Mouse (Mus musculus) C2C12 (cell line): ENCODE measurements around the gene Sgk2. TPM values are rescaled to one million over a fixed set of nuclear protein-coding genes. Genes with fewer than 3 reads are reported as not detected.
"Not testable (repeated sequence)": the region's sequence is repeated elsewhere in the genome, so short reads cannot be mapped to it uniquely, and the experiment has no call there.

Experiments used
- H3K27me3 ChIP-seq: one replicate; pipeline ENCODE4 v1.6.1; 2011; ENCODE audit not compliant: control insufficient read depth, insufficient read depth, insufficient read length
- H3K36me3 ChIP-seq: one replicate; pipeline ENCODE4 v1.6.1; 2011; ENCODE audit not compliant: control insufficient read depth, insufficient read depth
- H3K4me3 ChIP-seq: one replicate; pipeline ENCODE4 v1.5.1; 2011; ENCODE audit warnings: mild to moderate bottlenecking, control low read depth; ENCODE audit not compliant: poor library complexity, insufficient read depth, severe bottlenecking
- H3K79me2 ChIP-seq: one replicate; pipeline ENCODE4 v1.6.1; 2011; ENCODE audit not compliant: control insufficient read depth, insufficient read depth
- H3K79me3 ChIP-seq: one replicate; pipeline ENCODE4 v1.6.1; 2011; ENCODE audit warnings: low read depth, control low read depth
- H3ac ChIP-seq: one replicate; pipeline ENCODE3; 2011; ENCODE audit warnings: low read depth; ENCODE audit not compliant: control insufficient read depth, insufficient read length
- CEBPB ChIP-seq: IDR thresholded peaks from one replicate; pipeline ENCODE4 v1.6.1; 2011; ENCODE audit warnings: low read depth, mild to moderate bottlenecking, control low read depth, moderate library complexity
- CTCF ChIP-seq: IDR thresholded peaks from one replicate; pipeline ENCODE4 v1.5.1; 2011; ENCODE audit not compliant: control insufficient read depth, insufficient read depth, insufficient read length
- FOSL1 ChIP-seq: IDR thresholded peaks from one replicate; pipeline ENCODE4 v1.8.0; 2011; ENCODE audit warnings: mild to moderate bottlenecking, low read length; ENCODE audit not compliant: poor library complexity, insufficient read depth, severe bottlenecking
- MAX ChIP-seq: IDR thresholded peaks from one replicate; pipeline ENCODE4 v1.6.1; 2011; ENCODE audit warnings: mild to moderate bottlenecking, control low read depth
- MYOD1 ChIP-seq: IDR thresholded peaks from one replicate; pipeline ENCODE4 v1.6.1; 2011; ENCODE audit warnings: low read depth; ENCODE audit not compliant: control insufficient read depth, insufficient read length
- MYOG ChIP-seq: IDR thresholded peaks from one replicate; pipeline ENCODE4 v1.6.1; 2011; ENCODE audit not compliant: control insufficient read depth, insufficient read length; ENCODE audit errors: extremely low read depth
- USF1 ChIP-seq: IDR thresholded peaks from one replicate; pipeline ENCODE4 v1.6.1; 2011; ENCODE audit warnings: low read depth, mild to moderate bottlenecking, control low read depth, moderate library complexity
- polyA plus RNA-seq: library from polyadenylated mRNA; unstranded; fragments of >200 nt; fragmentation: generic; extraction: Trizol; gene quantifications from one replicate; pipeline ENCODE4 v1.2.1, GENCODE M21; 2012; ENCODE audit warnings: missing spikeins

The Sgk2 gene
- polyA plus RNA-seq, 1 experiment, result 0.07 TPM

DNA sequence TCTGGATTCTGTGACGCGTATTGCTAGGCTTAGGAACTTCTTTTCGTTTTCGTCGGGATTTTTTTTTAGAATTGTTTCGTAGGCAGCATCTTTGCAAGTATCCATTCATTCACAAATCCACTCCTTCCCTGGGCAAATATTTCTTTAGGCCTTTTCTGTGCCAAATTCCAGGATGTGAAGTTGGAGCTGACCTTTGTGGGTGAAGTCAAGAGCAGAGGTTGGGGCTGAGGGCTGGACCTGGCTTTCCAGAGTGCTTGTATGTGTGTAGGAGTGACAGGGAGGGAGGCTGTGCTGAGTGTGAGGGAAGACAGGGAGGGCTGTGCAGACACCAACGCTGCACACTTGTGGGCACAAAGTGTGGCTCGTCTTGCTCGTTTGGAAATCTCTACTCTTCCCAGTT is 69.5 kb downstream of the Sgk2 start:
- Histone ChIP-seq H3K4me3 (no peak overlapping the region), H3K79me3 (peaks cover 43% of the 10 kb centered on the region), H3ac (no peak overlapping the region), H3K27me3 (no peaks in the 10 kb centered on the region), H3K36me3 (peaks cover 21% of the 10 kb centered on the region), H3K79me2 (peaks cover 69% of the 10 kb centered on the region)
- TF ChIP-seq MYOG (no peak), CEBPB (no peak), CTCF (no peak), USF1 (no peak), MYOD1 (no peak), MAX (no peak), FOSL1 (no peak)

DNA sequence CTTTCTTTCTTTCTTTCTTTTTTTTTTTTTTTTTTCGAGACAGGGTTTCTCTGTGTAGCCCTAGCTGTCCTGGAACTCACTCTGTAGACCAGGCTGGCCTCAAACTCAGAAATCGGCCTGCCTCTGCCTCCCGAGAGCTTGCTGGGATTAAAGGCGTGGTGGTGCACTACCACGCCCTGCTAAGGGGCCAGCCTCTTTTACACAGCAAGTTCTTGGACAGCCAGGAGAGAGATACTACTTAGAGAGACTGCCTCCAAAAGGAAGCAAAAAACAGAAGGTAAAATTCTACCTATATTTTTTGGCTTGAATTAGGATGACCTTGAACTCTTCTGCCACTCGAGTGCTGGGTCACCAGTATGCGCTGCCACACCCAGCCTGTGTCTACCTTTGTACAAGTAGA is 71.9 kb downstream of the Sgk2 start:
- Histone ChIP-seq H3K36me3 (peaks cover 36% of the 10 kb centered on the region), H3K79me3 (peaks cover 43% of the 10 kb centered on the region), H3K79me2 (peaks cover 69% of the 10 kb centered on the region)
- not testable (repeated sequence) for H3ac ChIP-seq, H3K4me3 ChIP-seq, H3K27me3 ChIP-seq

DNA sequence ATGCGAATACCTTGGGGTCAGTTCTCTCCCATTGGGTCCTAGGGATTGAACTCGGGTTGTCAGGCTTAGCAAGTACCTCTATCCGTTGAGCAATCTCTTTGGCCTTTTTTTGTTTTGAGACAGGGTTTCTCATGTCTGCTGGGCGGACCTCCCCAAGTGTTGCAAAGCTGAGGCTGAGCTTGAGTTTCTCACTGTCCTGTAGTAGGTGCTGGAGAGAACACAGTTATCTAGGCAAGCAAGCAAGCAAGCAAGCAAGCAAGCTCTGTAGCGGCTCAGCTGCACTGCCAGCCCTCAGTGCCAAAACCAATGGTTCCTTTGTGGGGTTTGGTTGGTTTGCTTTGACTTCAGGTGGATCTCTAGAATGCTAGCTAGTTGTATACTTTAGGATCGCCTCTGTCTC is 73.5 kb downstream of the Sgk2 start:
- no peak for TF ChIP-seq FOSL1
- no peak for TF ChIP-seq CEBPB
- no peak for TF ChIP-seq USF1
- no peak for TF ChIP-seq MAX
- no peak for TF ChIP-seq MYOG
- TF ChIP-seq MYOD1, result no peak
- TF ChIP-seq CTCF, result no peak
- Histone ChIP-seq H3ac (no peak overlapping the region), H3K36me3 (peaks cover 52% of the 10 kb centered on the region), H3K79me2 (peaks cover 56% of the 10 kb centered on the region), H3K4me3 (no peak overlapping the region), H3K27me3 (no peaks in the 10 kb centered on the region), H3K79me3 (peaks cover 40% of the 10 kb centered on the region)

GRCm38 (mm10) chr2:163061203-163062118 is 74.3 kb downstream of the Sgk2 start:
- H3K36me3 ChIP-seq, result peaks cover 59% of the 10 kb centered on the region
- no peak overlapping the region for H3K4me3 ChIP-seq
- H3K79me3 ChIP-seq, result peaks cover 31% of the 10 kb centered on the region
- TF ChIP-seq USF1 (no peak), MAX (no peak), FOSL1 (no peak), MYOG (no peak), MYOD1 (no peak), CEBPB (no peak), CTCF (no peak)
- no peak overlapping the region for H3ac ChIP-seq
- peaks cover 48% of the 10 kb centered on the region for H3K79me2 ChIP-seq
- H3K27me3 ChIP-seq, result no peaks in the 10 kb centered on the region

DNA sequence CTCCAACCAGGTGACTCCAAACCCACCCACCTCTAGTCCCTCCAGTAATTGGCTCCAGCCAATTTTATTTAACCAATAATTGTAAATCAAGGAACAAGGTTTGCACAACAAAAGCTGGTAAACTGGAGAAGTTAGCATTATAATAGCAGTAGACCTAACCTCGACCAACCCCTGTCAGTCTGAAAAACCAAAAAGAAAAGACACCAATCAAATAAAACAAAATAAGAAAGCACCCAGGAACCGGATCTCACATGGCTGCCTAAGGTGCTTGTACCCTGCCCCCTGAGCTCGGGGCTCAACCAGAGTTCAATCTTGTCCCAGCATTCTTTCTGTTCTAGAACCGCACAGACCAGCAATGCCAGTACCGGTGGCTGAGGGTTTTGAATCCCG is 75.0 kb downstream of the Sgk2 start:
- Histone ChIP-seq H3K36me3 (peaks cover 64% of the 10 kb centered on the region), H3K27me3 (no peaks in the 10 kb centered on the region), H3ac (no peak overlapping the region), H3K79me3 (peaks cover 25% of the 10 kb centered on the region), H3K79me2 (peaks cover 42% of the 10 kb centered on the region), H3K4me3 (no peak overlapping the region)
- TF ChIP-seq MYOG (no peak), CEBPB (no peak), MYOD1 (no peak), MAX (no peak), FOSL1 (no peak), USF1 (no peak), CTCF (no peak)

Other genes starting within 250 kb of the Sgk2 start
- gene Srsf6, start 55.8 kb upstream of the Sgk2 start, polyA plus RNA-seq, result 119 TPM
- gene L3mbtl1, start 43.9 kb upstream of the Sgk2 start, polyA plus RNA-seq, result 0.01 TPM
- gene Ift52, start 30.0 kb downstream of the Sgk2 start, polyA plus RNA-seq, result 17.6 TPM
- gene Mybl2, start 67.4 kb downstream of the Sgk2 start, polyA plus RNA-seq, result 37.8 TPM
- gene Gtsf1l, start 100.5 kb downstream of the Sgk2 start, polyA plus RNA-seq, result 0.05 TPM
- 0.14 TPM for gene Tox2, start 215.8 kb downstream of the Sgk2 start, polyA plus RNA-seq